Mouse (Mus musculus): ENCODE data around the gene Pgp.

Gene Pgp

GRCm38 (mm10) chr17:24451220-24451619, 19.0 kb upstream of the Pgp start:
- no peak for TF ChIP-seq GATA4 (IDR thresholded peaks at IDR 0.05; ENCODE audit: insufficient replicate concordance, low read length)

- no peak for TF ChIP-seq GATA4 (IDR thresholded peaks at IDR 0.05; ENCODE audit: insufficient replicate concordance, low read length)
These were observed 16.8 kb upstream of the Pgp start for GRCm38 (mm10) chr17:24453372-24453771.

- TF ChIP-seq GATA4 (IDR thresholded peaks at IDR 0.05; ENCODE audit: insufficient replicate concordance, low read length): no peak
These were observed 15.9 kb upstream of the Pgp start for GRCm38 (mm10) chr17:24454218-24454755.

GRCm38 (mm10) chr17:24454756-24455522, 15.3 kb upstream of the Pgp start:
- TF ChIP-seq GATA4 (IDR thresholded peaks at IDR 0.05; ENCODE audit: insufficient replicate concordance, low read length): peak; percentile 23; the same call in 1 of the 2 replicates

GRCm38 (mm10) chr17:24461580-24461979, 8.6 kb upstream of the Pgp start:
- no peak for TF ChIP-seq GATA4 (IDR thresholded peaks at IDR 0.05; ENCODE audit: insufficient replicate concordance, low read length)

- no peak for TF ChIP-seq GATA4 (IDR thresholded peaks at IDR 0.05; ENCODE audit: insufficient replicate concordance, low read length)
These were observed 7.3 kb upstream of the Pgp start for GRCm38 (mm10) chr17:24462932-24463331.

GRCm38 (mm10) chr17:24463374-24464133, 6.6 kb upstream of the Pgp start:
- no peak for TF ChIP-seq GATA4 (IDR thresholded peaks at IDR 0.05; ENCODE audit: insufficient replicate concordance, low read length)

GRCm38 (mm10) chr17:24468636-24469246, 1.5 kb upstream of the Pgp start:
- TF ChIP-seq GATA4 (IDR thresholded peaks at IDR 0.05; ENCODE audit: insufficient replicate concordance, low read length): no peak

GRCm38 (mm10) chr17:24469336-24469909, 769 bp upstream of the Pgp start:
- no peak for TF ChIP-seq GATA4 (IDR thresholded peaks at IDR 0.05; ENCODE audit: insufficient replicate concordance, low read length)

- TF ChIP-seq GATA4 (IDR thresholded peaks at IDR 0.05; ENCODE audit: insufficient replicate concordance, low read length): no peak
These were observed 722 bp downstream of the Pgp start for GRCm38 (mm10) chr17:24470701-24471527.

- TF ChIP-seq GATA4 (IDR thresholded peaks at IDR 0.05; ENCODE audit: insufficient replicate concordance, low read length): no peak
These were observed 2.3 kb downstream of the Pgp start for GRCm38 (mm10) chr17:24472512-24472911.

GRCm38 (mm10) chr17:24473612-24474275, 3.6 kb downstream of the Pgp start, which contains the start of gene Bricd5:
Bricd5 (plus strand) TSS chr17:24473884.
- TF ChIP-seq GATA4 (IDR thresholded peaks at IDR 0.05; ENCODE audit: insufficient replicate concordance, low read length): no peak

GRCm38 (mm10) chr17:24474557-24474956, 4.4 kb downstream of the Pgp start:
- no peak for TF ChIP-seq GATA4 (IDR thresholded peaks at IDR 0.05; ENCODE audit: insufficient replicate concordance, low read length)

- TF ChIP-seq GATA4 (IDR thresholded peaks at IDR 0.05; ENCODE audit: insufficient replicate concordance, low read length): no peak
These were observed 5.4 kb downstream of the Pgp start for GRCm38 (mm10) chr17:24475586-24475985.
